ENCODE assay signal across 21 mouse cellular contexts in the genomic region with DNA sequence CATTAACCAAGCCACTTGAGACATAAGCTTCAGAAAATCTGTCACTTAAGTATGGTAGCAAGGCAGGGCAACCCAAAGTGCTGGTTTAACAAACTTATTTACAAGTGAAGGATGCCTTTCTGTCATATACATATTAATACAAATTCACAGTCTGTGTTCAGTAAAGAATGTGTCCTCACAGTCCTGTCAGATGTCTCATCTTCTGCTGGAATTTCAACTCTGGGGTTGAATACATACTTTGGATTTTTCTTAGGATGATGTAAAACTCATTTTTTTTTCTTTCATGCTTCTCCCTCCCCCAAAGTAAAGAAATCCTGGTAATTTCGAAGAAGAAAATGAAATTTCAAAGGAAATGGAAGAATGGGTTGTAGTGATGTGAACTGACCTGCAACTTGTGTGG. TPM values are rescaled to one million over a fixed set of nuclear protein-coding genes. Genes with fewer than 3 reads are reported as not detected.
DNase-seq lines count a peak whose midpoint lies in the region; TF ChIP-seq lines count a peak whose summit lies in the region.
"Had no signal": no experiment of that assay in that cellular context is flagged by ENCODE, and none has a peak within 500 bp of the region (broad histone marks: within the 10 kb centered on the region; RNA-seq: fewer than 3 reads in every experiment).

No protein-coding gene starts in this region.

- no peak overlapping the region for H3K4me3 ChIP-seq in embryonic fibroblast, embryonic 13.5 days (ENCODE audit: insufficient read depth, low read length)

- no peak for TF ChIP-seq POLR2A in embryonic fibroblast, embryonic 13.5 days (IDR thresholded peaks at IDR 0.05; ENCODE audit: low read depth, low read length)

- H3K27ac ChIP-seq in embryonic fibroblast, embryonic 13.5 days (ENCODE audit: insufficient read depth, low read length), result peak overlapping the region; percentile 52; the same call in 1 of the 2 replicates

- DNase-seq in 3T3-L1 (ENCODE audit: low read depth, low spot score), result peak; percentile 51
- peak; percentile 82 for DNase-seq in Muller cell, postnatal 12 days (ENCODE audit: inconsistent ontology term)
- no peak for DNase-seq in spleen, postnatal 14 days (ENCODE audit: low spot score in 2 of 2)
- DNase-seq in gastrocnemius, postnatal 4 days (ENCODE audit: low spot score in 2 of 2), result no peak
- DNase-seq in adrenal gland, adult 18-20 months (ENCODE audit: low spot score in 2 of 2), result no peak
- DNase-seq: adrenal gland, adult 2 months; adrenal gland, adult 8-10 months; adrenal gland, postnatal 10 days; adrenal gland, postnatal 14 days; adrenal gland, postnatal 25 days; adrenal gland, postnatal 36 days; B cell, adult 2 months; cerebellum, adult 11 months; cerebellum, adult 11-12 months; cerebellum, adult 18-20 months; cerebellum, adult 2 months; cerebellum, adult 8-10 months; cerebellum, adult 9-10 months had no signal

- TF ChIP-seq CTCF in embryonic fibroblast, embryonic 13.5 days (IDR thresholded peaks at IDR 0.05; ENCODE audit: borderline replicate concordance, insufficient read depth, low read length), result no peak

- H3K4me1 ChIP-seq in embryonic fibroblast, embryonic 13.5 days (ENCODE audit: control insufficient read depth, insufficient read depth, low read length), result peaks cover 21% of the 10 kb centered on the region

RNA-seq across cellular contexts. Expression of a gene that starts 34.8 kb away (rescaled TPM):
- 0.81 and 1.2 TPM in 2 replicates for polyA plus RNA-seq in embryonic fibroblast, embryonic 13.5 days (2011; ENCODE audit: insufficient read length, low read depth, missing spikeins)
- under 1 TPM; 0.16 to 0.27 TPM for total RNA-seq in gastrocnemius, postnatal 4 days (2021)
- under 1 TPM; 0.19 to 0.36 TPM for total RNA-seq in adrenal gland, adult 18-20 months (2021)
- total RNA-seq: MEL had no signal
- polyA plus RNA-seq: G1E had no signal

Comparison
In these comparisons a context has a peak if more than half of its experiments do, and no peak if none do; other contexts are left out.
1. DNase-seq: peak in 3T3-L1 (single experiment) and Muller cell, postnatal 12 days (single experiment); none in spleen, postnatal 14 days (0 of 2), gastrocnemius, postnatal 4 days (0 of 2) and adrenal gland, adult 18-20 months (0 of 2).